Mouse (Mus musculus) hindbrain, embryonic 12.5 days (tissue): ENCODE results near the gene Gm10799. TPM values are rescaled to one million over a fixed set of nuclear protein-coding genes. Genes with fewer than 3 reads are reported as not detected.

Experiments
- ATAC-seq: fragments of 200-750 bp; cut with Nextera tagmentation; 2 replicates; pipeline ENCODE4 v1.8.0; 2017; ENCODE audit warnings: moderate TSS enrichment; ENCODE audit not compliant: low FRiP score
- H3K27ac ChIP-seq: fragments of 300-500 bp; sonication (generic); 2 replicates; pipeline ENCODE4 v1.5.1; 2016; ENCODE audit warnings: mild to moderate bottlenecking
- H3K27me3 ChIP-seq: fragments of 300-500 bp; sonication (generic); 2 replicates; pipeline ENCODE4 v1.6.1; 2016; ENCODE audit warnings: mild to moderate bottlenecking
- H3K36me3 ChIP-seq: fragments of 300-500 bp; sonication (generic); 2 replicates; pipeline ENCODE4 v1.6.1; 2016; ENCODE audit warnings: mild to moderate bottlenecking
- H3K4me1 ChIP-seq: fragments of 300-500 bp; sonication (generic); 2 replicates; pipeline ENCODE4 v1.6.1; 2016
- H3K4me2 ChIP-seq: fragments of 300-500 bp; sonication (generic); replicated peaks from 2 replicates; pipeline ENCODE4 v1.6.1; 2016; ENCODE audit warnings: mild to moderate bottlenecking
- H3K4me3 ChIP-seq: fragments of 300-500 bp; sonication (generic); 2 replicates; pipeline ENCODE4 v1.5.1; 2016; ENCODE audit warnings: mild to moderate bottlenecking
- H3K9ac ChIP-seq: fragments of 300-500 bp; sonication (generic); 2 replicates; pipeline ENCODE4 v1.6.1; 2016; ENCODE audit warnings: mild to moderate bottlenecking, moderate library complexity
- H3K9me3 ChIP-seq: fragments of 300-500 bp; sonication (generic); replicated peaks from 2 replicates; pipeline ENCODE4 v1.6.1; 2016; ENCODE audit warnings: mild to moderate bottlenecking
- WGBS: fragments of 180-500 bp; shearing (Covaris S2); methylation state at CpG from one replicate; pipeline ENCODE4 v1.1.7; 2016; 5-methylcytosine and 5-hydroxymethylcytosine counted together
- polyA plus RNA-seq: library from polyadenylated mRNA; unstranded; fragments of >200 nt; fragmentation: Nextera tagmentation; extraction: Ambion mirVana; gene quantifications from 2 replicates; pipeline ENCODE4 v1.2.1, GENCODE M21; 2016

The Gm10799 gene
- polyA plus RNA-seq, 1 experiment from 2014 or later: not detected

GRCm38 (mm10) chr2:104060996-104061395 lies 7.4 kb downstream of the Gm10799 start:
- no peak overlapping the region for H3K4me2 ChIP-seq
- H3K27me3 ChIP-seq: no peaks in the 10 kb centered on the region
- no peak overlapping the region for H3K27ac ChIP-seq
- H3K9me3 ChIP-seq: no peaks in the 10 kb centered on the region
- WGBS: 97% methylated on average over 6 of the region's 6 CpGs
- peaks cover 22% of the 10 kb centered on the region; the same call in 1 of the 2 replicates for H3K36me3 ChIP-seq
- H3K4me3 ChIP-seq: no peak overlapping the region
- H3K4me1 ChIP-seq: no peaks in the 10 kb centered on the region
- H3K9ac ChIP-seq: no peak overlapping the region
- no peak for ATAC-seq

DNA sequence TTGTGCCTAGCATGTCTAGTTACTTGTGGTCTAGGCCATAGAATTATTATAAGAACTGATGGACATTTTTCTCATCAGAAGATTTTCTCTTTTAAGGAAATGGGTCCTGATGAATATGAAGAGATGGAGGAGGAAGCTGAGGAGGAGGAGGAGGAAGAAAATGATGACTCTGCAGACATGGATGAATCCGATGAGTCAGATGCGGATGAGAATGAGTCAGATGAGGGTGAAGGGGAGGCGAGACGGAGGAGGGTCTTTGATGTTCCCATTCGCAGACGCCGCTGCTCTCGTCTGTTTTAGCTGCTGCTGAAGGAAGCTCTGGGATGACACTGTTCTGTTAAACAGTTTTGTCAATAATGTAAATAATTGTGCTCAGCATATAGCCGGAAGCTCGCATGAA lies 8.6 kb downstream of the Gm10799 start:
- H3K4me1 ChIP-seq: no peaks in the 10 kb centered on the region
- H3K9me3 ChIP-seq: no peaks in the 10 kb centered on the region
- no peak overlapping the region for H3K9ac ChIP-seq
- no peaks in the 10 kb centered on the region for H3K27me3 ChIP-seq
- 81% methylated on average over 10 of the region's 10 CpGs for WGBS
- peaks cover 29% of the 10 kb centered on the region for H3K36me3 ChIP-seq
- H3K4me3 ChIP-seq: no peak overlapping the region
- no peak overlapping the region for H3K4me2 ChIP-seq
- no peak for ATAC-seq
- H3K27ac ChIP-seq: no peak overlapping the region

DNA sequence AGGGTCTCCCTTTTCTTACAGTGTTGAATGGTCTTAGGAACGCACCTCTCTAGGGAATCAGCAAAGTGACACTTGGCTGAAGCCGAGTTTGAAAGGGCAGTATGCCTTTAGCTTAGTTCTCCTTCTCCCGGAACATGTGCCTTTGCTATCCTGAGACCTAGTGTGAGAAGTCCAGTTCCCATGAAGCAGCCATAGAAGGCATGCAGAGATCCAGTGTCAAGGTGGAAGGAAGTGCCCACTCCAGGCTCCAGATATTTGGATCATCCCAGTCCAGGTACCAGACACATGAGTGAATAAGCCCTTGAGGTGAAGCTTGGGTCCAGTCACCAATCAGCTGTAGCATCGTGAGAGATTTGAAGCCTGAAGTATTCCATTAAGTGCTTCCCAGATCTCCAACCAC lies 9.4 kb downstream of the Gm10799 start:
- Histone ChIP-seq H3K27ac (no peak overlapping the region), H3K9ac (no peak overlapping the region), H3K36me3 (peaks cover 37% of the 10 kb centered on the region), H3K4me1 (no peaks in the 10 kb centered on the region), H3K4me3 (no peak overlapping the region), H3K9me3 (no peaks in the 10 kb centered on the region), H3K4me2 (no peak overlapping the region), H3K27me3 (no peaks in the 10 kb centered on the region)
- WGBS: 96% methylated on average over 4 of the region's 4 CpGs
- no peak for ATAC-seq

- H3K4me2 ChIP-seq: no peak overlapping the region
- H3K4me3 ChIP-seq: no peak overlapping the region
- ATAC-seq: no peak
- H3K27me3 ChIP-seq: no peaks in the 10 kb centered on the region
- no peaks in the 10 kb centered on the region for H3K9me3 ChIP-seq
- 97% methylated on average over 1 of the region's 1 CpGs for WGBS
- H3K27ac ChIP-seq: no peak overlapping the region
- no peaks in the 10 kb centered on the region for H3K4me1 ChIP-seq
- no peak overlapping the region for H3K9ac ChIP-seq
- peaks cover 41% of the 10 kb centered on the region for H3K36me3 ChIP-seq
Observed at GRCm38 (mm10) chr2:104058381-104058780, 10.0 kb downstream of the Gm10799 start.

DNA sequence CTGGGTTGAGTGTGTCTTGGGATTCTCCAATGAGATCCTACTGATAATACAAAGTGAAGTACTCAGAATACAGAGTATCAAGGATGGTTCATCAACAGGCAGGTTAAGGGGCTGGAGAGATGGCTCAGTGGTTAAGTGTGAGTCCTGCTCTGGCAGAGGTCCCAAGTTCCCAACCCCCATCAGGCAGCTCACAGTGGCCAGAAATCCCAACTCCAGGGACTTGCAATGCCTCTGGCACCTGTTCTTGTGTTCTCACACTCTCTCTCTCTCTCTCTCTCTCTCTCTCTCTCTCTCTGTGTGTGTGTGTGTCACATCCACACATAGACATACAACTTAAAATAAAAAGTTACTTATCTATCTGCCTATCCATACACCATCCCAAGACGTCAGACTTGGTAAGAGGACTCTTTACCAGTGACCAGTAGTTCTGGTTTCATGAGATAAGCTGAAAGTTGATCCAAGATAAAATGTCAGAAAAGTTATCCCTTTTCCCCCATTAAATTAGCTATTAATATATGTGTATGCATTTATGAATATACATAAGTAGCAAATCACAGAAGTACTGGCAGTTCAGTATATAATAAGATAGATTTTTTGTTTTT lies 23.8 kb downstream of the Gm10799 start:
- Histone ChIP-seq H3K36me3 (peaks cover 24% of the 10 kb centered on the region), H3K9me3 (no peaks in the 10 kb centered on the region), H3K27me3 (no peaks in the 10 kb centered on the region), H3K27ac (no peak overlapping the region), H3K4me2 (no peak overlapping the region), H3K9ac (no peak overlapping the region), H3K4me1 (0 out of 2 replicates have a peak, but pooled peaks cover 3% of the 10 kb centered on the region), H3K4me3 (no peak overlapping the region)
- ATAC-seq: no peak
- WGBS: 85% methylated on average over 1 of the region's 1 CpGs

GRCm38 (mm10) chr2:104043624-104044478 lies 24.5 kb downstream of the Gm10799 start:
- H3K27me3 ChIP-seq: no peaks in the 10 kb centered on the region
- 28% methylated on average over 5 of the region's 5 CpGs for WGBS
- H3K4me2 ChIP-seq: no peak overlapping the region
- H3K4me1 ChIP-seq: 0 out of 2 replicates have a peak, but pooled peaks cover 3% of the 10 kb centered on the region
- H3K36me3 ChIP-seq: peaks cover 24% of the 10 kb centered on the region
- H3K9me3 ChIP-seq: no peaks in the 10 kb centered on the region
- no peak overlapping the region for H3K27ac ChIP-seq
- no peak overlapping the region for H3K9ac ChIP-seq
- no peak overlapping the region for H3K4me3 ChIP-seq
- ATAC-seq: no peak

GRCm38 (mm10) chr2:104042766-104043165 lies 25.6 kb downstream of the Gm10799 start:
- H3K36me3 ChIP-seq: peaks cover 19% of the 10 kb centered on the region
- WGBS: 95% methylated on average over 15 of the region's 15 CpGs
- no peak overlapping the region for H3K4me3 ChIP-seq
- no peak overlapping the region for H3K4me2 ChIP-seq
- no peaks in the 10 kb centered on the region for H3K9me3 ChIP-seq
- 0 out of 2 replicates have a peak, but pooled peaks cover 3% of the 10 kb centered on the region for H3K4me1 ChIP-seq
- no peak overlapping the region for H3K9ac ChIP-seq
- ATAC-seq: no peak
- H3K27me3 ChIP-seq: no peaks in the 10 kb centered on the region
- no peak overlapping the region for H3K27ac ChIP-seq

GRCm38 (mm10) chr2:104041632-104042031 lies 26.7 kb downstream of the Gm10799 start:
- no peak for ATAC-seq
- Histone ChIP-seq H3K36me3 (peaks cover 26% of the 10 kb centered on the region), H3K4me3 (no peak overlapping the region)

DNA sequence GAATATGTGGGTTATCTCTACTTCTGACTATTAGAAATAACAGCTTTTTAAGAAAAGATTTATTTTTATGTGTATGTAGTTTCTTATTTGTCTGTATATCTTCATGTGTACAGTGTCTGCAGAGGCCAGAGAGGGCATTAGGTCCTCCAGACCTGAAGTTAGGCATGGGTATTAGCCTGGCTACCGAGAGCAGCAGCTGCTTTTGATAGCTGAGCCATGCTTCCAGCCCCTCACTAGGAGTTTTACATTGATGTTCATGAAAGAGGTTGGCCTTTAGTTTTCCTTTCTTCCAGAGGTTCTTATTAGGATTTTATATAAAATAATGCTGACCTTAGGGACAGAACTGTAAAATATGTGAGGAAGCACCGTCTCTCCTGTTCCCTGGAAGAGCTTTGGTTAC lies 30.1 kb downstream of the Gm10799 start:
- Histone ChIP-seq H3K27ac (no peak overlapping the region), H3K36me3 (peaks cover 24% of the 10 kb centered on the region), H3K27me3 (no peaks in the 10 kb centered on the region), H3K9ac (no peak overlapping the region), H3K4me2 (no peak overlapping the region), H3K4me1 (no peaks in the 10 kb centered on the region), H3K4me3 (no peak overlapping the region), H3K9me3 (no peaks in the 10 kb centered on the region)
- 62% methylated on average over 2 of the region's 2 CpGs for WGBS
- no peak for ATAC-seq

More at GRCm38 (mm10) chr2:104041632-104042031, 26.7 kb downstream of the Gm10799 start:
- WGBS: 90% methylated on average over 5 of the region's 5 CpGs
- H3K9me3 ChIP-seq: no peaks in the 10 kb centered on the region
- H3K9ac ChIP-seq: no peak overlapping the region
- H3K27me3 ChIP-seq: no peaks in the 10 kb centered on the region
- no peak overlapping the region for H3K27ac ChIP-seq
- 0 out of 2 replicates have a peak, but pooled peaks cover 3% of the 10 kb centered on the region for H3K4me1 ChIP-seq
- H3K4me2 ChIP-seq: no peak overlapping the region

- Histone ChIP-seq H3K27me3 (no peaks in the 10 kb centered on the region), H3K36me3 (peaks cover 32% of the 10 kb centered on the region), H3K27ac (no peak overlapping the region), H3K4me2 (no peak overlapping the region), H3K4me1 (no peaks in the 10 kb centered on the region), H3K9me3 (no peaks in the 10 kb centered on the region), H3K9ac (no peak overlapping the region), H3K4me3 (no peak overlapping the region)
- WGBS: 76% methylated on average over 3 of the region's 3 CpGs
- no peak for ATAC-seq
Observed at GRCm38 (mm10) chr2:104036316-104036715, 32.0 kb downstream of the Gm10799 start.

DNA sequence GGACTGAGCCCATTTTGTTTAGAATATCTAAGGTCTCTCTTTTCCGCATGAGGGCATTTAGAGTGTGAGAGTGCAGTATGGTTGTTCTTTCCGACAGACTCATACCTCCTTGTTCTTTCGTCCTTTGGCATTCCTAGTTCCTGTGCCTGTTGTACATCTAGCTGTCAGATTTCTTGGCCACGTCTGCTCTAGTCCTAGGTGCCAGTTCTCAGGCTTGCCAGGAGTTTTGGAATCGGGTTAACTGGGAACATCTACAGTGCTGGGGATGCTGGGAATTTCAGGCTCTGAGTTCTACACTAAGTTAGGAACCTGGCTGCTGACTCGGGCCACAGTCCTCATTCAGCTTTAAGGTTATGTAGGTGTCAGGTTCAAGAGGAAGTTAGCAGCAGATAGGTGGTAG lies 32.8 kb downstream of the Gm10799 start:
- H3K9me3 ChIP-seq: no peaks in the 10 kb centered on the region

DNA sequence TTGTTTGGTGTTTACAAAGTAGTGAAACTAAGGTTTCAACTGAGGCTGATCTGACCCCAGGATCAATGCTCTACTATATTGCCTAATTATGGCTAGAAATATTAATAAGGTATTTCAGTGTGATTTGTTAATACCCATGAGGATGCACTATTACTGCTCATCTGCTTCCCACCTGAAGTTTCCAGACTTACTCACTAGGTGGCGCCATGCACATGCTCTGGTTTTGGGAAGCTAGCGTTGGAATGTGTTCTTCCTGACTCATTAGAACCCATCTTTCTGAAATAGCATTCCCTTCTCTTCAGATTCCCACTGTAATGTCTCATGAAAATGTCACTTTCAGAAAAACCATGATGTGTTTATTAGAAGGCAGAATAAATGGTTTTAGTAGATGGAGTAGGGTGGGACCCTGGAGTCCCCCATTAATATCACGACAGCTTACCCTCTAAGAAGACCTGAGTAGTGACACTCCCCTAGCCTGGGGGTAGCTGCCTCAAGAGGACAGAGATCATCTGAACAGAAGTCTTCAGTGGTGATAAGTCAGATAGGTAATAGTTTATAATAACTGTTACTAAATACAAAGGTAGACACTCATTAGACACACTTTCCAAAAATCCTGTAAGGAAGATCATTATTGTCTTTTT lies 33.4 kb downstream of the Gm10799 start:
- Histone ChIP-seq H3K4me2 (no peak overlapping the region), H3K27ac (no peak overlapping the region), H3K27me3 (no peaks in the 10 kb centered on the region), H3K9ac (no peak overlapping the region), H3K36me3 (peaks cover 29% of the 10 kb centered on the region), H3K4me3 (no peak overlapping the region), H3K9me3 (no peaks in the 10 kb centered on the region), H3K4me1 (peaks cover under 1% of the 10 kb centered on the region; the same call in 1 of the 2 replicates)
- WGBS: 35% methylated on average over 3 of the region's 3 CpGs
- no peak for ATAC-seq

More for the DNA sequence above, 32.8 kb downstream of the Gm10799 start:
- H3K27me3 ChIP-seq: no peaks in the 10 kb centered on the region
- WGBS: 90% methylated on average over 6 of the region's 6 CpGs
- ATAC-seq: no peak
- H3K4me1 ChIP-seq: no peaks in the 10 kb centered on the region
- no peak overlapping the region for H3K4me3 ChIP-seq
- H3K36me3 ChIP-seq: peaks cover 31% of the 10 kb centered on the region
- no peak overlapping the region for H3K27ac ChIP-seq
- no peak overlapping the region for H3K4me2 ChIP-seq
- no peak overlapping the region for H3K9ac ChIP-seq
